Mouse (Mus musculus): ENCODE data around the gene Nlk. TPM values are rescaled to one million over a fixed set of nuclear protein-coding genes. Genes with fewer than 3 reads are reported as not detected.

Gene Nlk
- polyA plus RNA-seq, 1 experiment from 2014 or later: 14.9 TPM

DNA sequence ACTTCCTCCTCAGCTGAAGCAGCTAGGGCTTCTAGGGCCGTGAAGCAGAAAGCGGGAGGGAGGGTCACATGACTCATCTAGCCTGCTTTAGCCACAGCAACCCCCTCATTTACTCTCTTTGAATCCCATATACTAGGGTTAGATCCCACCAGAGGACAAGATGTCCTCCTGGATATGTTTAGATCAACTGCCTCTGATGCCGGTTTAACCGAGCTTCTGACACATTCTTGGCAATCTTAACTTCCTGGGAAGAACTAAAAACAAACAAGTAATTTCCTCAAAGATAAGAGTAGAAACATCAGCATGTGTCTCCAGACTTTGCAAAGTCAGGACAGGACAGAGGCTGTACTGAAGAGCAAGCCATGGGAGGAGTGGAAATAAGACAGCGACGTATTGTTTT is 130.4 kb downstream of the Nlk start:
- H3K4me2 ChIP-seq (ENCODE audit: low read length): no peak overlapping the region
- peak overlapping the region; percentile 36 to 62 for H3K27ac ChIP-seq (replicated peaks in 1 of 2; ENCODE audit: control insufficient read depth in 1 of 2, insufficient read depth in 1 of 2, low read depth in 2 of 2, low read length in 2 of 2)
- no peak overlapping the region for H3K4me3 ChIP-seq (ENCODE audit: control insufficient read depth in 1 of 2, insufficient read depth in 1 of 2, low read depth in 1 of 2, low read length in 2 of 2)
- H3K4me1 ChIP-seq (ENCODE audit: control insufficient read depth in 2 of 2, insufficient read depth in 2 of 2, low read length in 2 of 2): no peaks in the 10 kb centered on the region; a peak in 3 of 4 replicates
- no peaks in the 10 kb centered on the region for H3K9me3 ChIP-seq (ENCODE audit: control insufficient read depth, low read length)
- no peaks in the 10 kb centered on the region for H3K27me3 ChIP-seq (ENCODE audit: control insufficient read depth, insufficient read depth, low read length)
- no peak overlapping the region for H3K9ac ChIP-seq (ENCODE audit: low read length)
- ATAC-seq (ENCODE audit: insufficient number of reproducible peaks, insufficient read depth, low FRiP score, low read depth): peak; percentile 31; the same call in 1 of the 2 replicates
- peaks cover 38% of the 10 kb centered on the region for H3K36me3 ChIP-seq (ENCODE audit: control insufficient read depth, insufficient read depth, low read length)
- 24% methylated on average over 6 of the region's 6 CpGs for WGBS

GRCm38 (mm10) chr11:78560447-78560846 is 136.7 kb downstream of the Nlk start:
- Histone ChIP-seq H3K4me3 (ENCODE audit: control insufficient read depth in 1 of 2, insufficient read depth in 1 of 2, low read depth in 1 of 2, low read length in 2 of 2) (no peak overlapping the region), H3K4me2 (ENCODE audit: low read length) (no peak overlapping the region), H3K4me1 (ENCODE audit: control insufficient read depth in 2 of 2, insufficient read depth in 2 of 2, low read length in 2 of 2) (peaks cover 4 to 9% of the 10 kb centered on the region in 2 experiments; a peak in 3 of 4 replicates), H3K27ac (replicated peaks in 1 of 2; ENCODE audit: control insufficient read depth in 1 of 2, insufficient read depth in 1 of 2, low read depth in 2 of 2, low read length in 2 of 2) (no peak overlapping the region), H3K9ac (ENCODE audit: low read length) (no peak overlapping the region), H3K9me3 (ENCODE audit: control insufficient read depth, low read length) (no peaks in the 10 kb centered on the region), H3K27me3 (ENCODE audit: control insufficient read depth, insufficient read depth, low read length) (no peaks in the 10 kb centered on the region), H3K36me3 (ENCODE audit: control insufficient read depth, insufficient read depth, low read length) (peaks cover 2% of the 10 kb centered on the region)
- no peak for ATAC-seq (ENCODE audit: insufficient number of reproducible peaks, insufficient read depth, low FRiP score, low read depth)
- WGBS: 12% methylated on average over 4 of the region's 4 CpGs

GRCm38 (mm10) chr11:78557241-78557640 is 139.9 kb downstream of the Nlk start:
- no peak overlapping the region for H3K4me3 ChIP-seq (ENCODE audit: control insufficient read depth in 1 of 2, insufficient read depth in 1 of 2, low read depth in 1 of 2, low read length in 2 of 2)
- H3K36me3 ChIP-seq (ENCODE audit: control insufficient read depth, insufficient read depth, low read length): no peaks in the 10 kb centered on the region
- peaks cover 6 to 12% of the 10 kb centered on the region in 2 experiments; a peak in 3 of 4 replicates for H3K4me1 ChIP-seq (ENCODE audit: control insufficient read depth in 2 of 2, insufficient read depth in 2 of 2, low read length in 2 of 2)
- ATAC-seq (ENCODE audit: insufficient number of reproducible peaks, insufficient read depth, low FRiP score, low read depth): no peak
- no peak overlapping the region for H3K4me2 ChIP-seq (ENCODE audit: low read length)
- H3K27me3 ChIP-seq (ENCODE audit: control insufficient read depth, insufficient read depth, low read length): no peaks in the 10 kb centered on the region
- H3K9ac ChIP-seq (ENCODE audit: low read length): no peak overlapping the region
- no peak overlapping the region for H3K27ac ChIP-seq (replicated peaks in 1 of 2; ENCODE audit: control insufficient read depth in 1 of 2, insufficient read depth in 1 of 2, low read depth in 2 of 2, low read length in 2 of 2)
- WGBS: 56% methylated on average over 8 of the region's 8 CpGs
- peaks cover 5% of the 10 kb centered on the region; the same call in 1 of the 2 replicates for H3K9me3 ChIP-seq (ENCODE audit: control insufficient read depth, low read length)

- H3K4me2 ChIP-seq (ENCODE audit: low read length): no peak overlapping the region
- peaks cover 7 to 13% of the 10 kb centered on the region in 2 experiments; a peak in 3 of 4 replicates for H3K4me1 ChIP-seq (ENCODE audit: control insufficient read depth in 2 of 2, insufficient read depth in 2 of 2, low read length in 2 of 2)
- WGBS: 78% methylated on average over 4 of the region's 4 CpGs
- H3K9me3 ChIP-seq (ENCODE audit: control insufficient read depth, low read length): peaks cover 5% of the 10 kb centered on the region; the same call in 1 of the 2 replicates
- no peak overlapping the region for H3K9ac ChIP-seq (ENCODE audit: low read length)
- H3K27me3 ChIP-seq (ENCODE audit: control insufficient read depth, insufficient read depth, low read length): no peaks in the 10 kb centered on the region
- H3K36me3 ChIP-seq (ENCODE audit: control insufficient read depth, insufficient read depth, low read length): no peaks in the 10 kb centered on the region
- no peak overlapping the region for H3K4me3 ChIP-seq (ENCODE audit: control insufficient read depth in 1 of 2, insufficient read depth in 1 of 2, low read depth in 1 of 2, low read length in 2 of 2)
- H3K27ac ChIP-seq (replicated peaks in 1 of 2; ENCODE audit: control insufficient read depth in 1 of 2, insufficient read depth in 1 of 2, low read depth in 2 of 2, low read length in 2 of 2): peak overlapping the region; percentile 71 to 84
- no peak for ATAC-seq (ENCODE audit: insufficient number of reproducible peaks, insufficient read depth, low FRiP score, low read depth)
Measured at GRCm38 (mm10) chr11:78556070-78556469, 141.1 kb downstream of the Nlk start.

- peaks cover 8 to 15% of the 10 kb centered on the region in 2 experiments; a peak in 3 of 4 replicates for H3K4me1 ChIP-seq (ENCODE audit: control insufficient read depth in 2 of 2, insufficient read depth in 2 of 2, low read length in 2 of 2)
- H3K4me2 ChIP-seq (ENCODE audit: low read length): no peak overlapping the region
- no peak overlapping the region for H3K9ac ChIP-seq (ENCODE audit: low read length)
- no peak overlapping the region for H3K4me3 ChIP-seq (ENCODE audit: control insufficient read depth in 1 of 2, insufficient read depth in 1 of 2, low read depth in 1 of 2, low read length in 2 of 2)
- H3K27ac ChIP-seq (replicated peaks in 1 of 2; ENCODE audit: control insufficient read depth in 1 of 2, insufficient read depth in 1 of 2, low read depth in 2 of 2, low read length in 2 of 2): peak overlapping the region; percentile 71 to 84
- no peaks in the 10 kb centered on the region for H3K27me3 ChIP-seq (ENCODE audit: control insufficient read depth, insufficient read depth, low read length)
- no peak for ATAC-seq (ENCODE audit: insufficient number of reproducible peaks, insufficient read depth, low FRiP score, low read depth)
- no peaks in the 10 kb centered on the region for H3K36me3 ChIP-seq (ENCODE audit: control insufficient read depth, insufficient read depth, low read length)
- 39% methylated on average over 3 of the region's 3 CpGs for WGBS
- H3K9me3 ChIP-seq (ENCODE audit: control insufficient read depth, low read length): peaks cover 5% of the 10 kb centered on the region; the same call in 1 of the 2 replicates
Measured at GRCm38 (mm10) chr11:78555623-78556022, 141.6 kb downstream of the Nlk start.

GRCm38 (mm10) chr11:78551059-78551398 is 146.1 kb downstream of the Nlk start:
- peaks cover 10 to 23% of the 10 kb centered on the region in 2 experiments for H3K4me1 ChIP-seq (ENCODE audit: control insufficient read depth in 2 of 2, insufficient read depth in 2 of 2, low read length in 2 of 2)
- ATAC-seq (ENCODE audit: insufficient number of reproducible peaks, insufficient read depth, low FRiP score, low read depth): 0 out of 2 replicates have a peak, but pooled peaks have one; percentile 5
- no peaks in the 10 kb centered on the region for H3K27me3 ChIP-seq (ENCODE audit: control insufficient read depth, insufficient read depth, low read length)
- H3K4me2 ChIP-seq (ENCODE audit: low read length): peak overlapping the region; percentile 88
- H3K9ac ChIP-seq (ENCODE audit: low read length): peak overlapping the region; percentile 80
- H3K4me3 ChIP-seq (ENCODE audit: control insufficient read depth in 1 of 2, insufficient read depth in 1 of 2, low read depth in 1 of 2, low read length in 2 of 2): peak overlapping the region; percentile 48 to 67
- peaks cover 5% of the 10 kb centered on the region; the same call in 1 of the 2 replicates for H3K9me3 ChIP-seq (ENCODE audit: control insufficient read depth, low read length)
- H3K27ac ChIP-seq (replicated peaks in 1 of 2; ENCODE audit: control insufficient read depth in 1 of 2, insufficient read depth in 1 of 2, low read depth in 2 of 2, low read length in 2 of 2): peak overlapping the region; percentile 61 to 65
- 32% methylated on average over 6 of the region's 6 CpGs for WGBS
- H3K36me3 ChIP-seq (ENCODE audit: control insufficient read depth, insufficient read depth, low read length): no peaks in the 10 kb centered on the region

DNA sequence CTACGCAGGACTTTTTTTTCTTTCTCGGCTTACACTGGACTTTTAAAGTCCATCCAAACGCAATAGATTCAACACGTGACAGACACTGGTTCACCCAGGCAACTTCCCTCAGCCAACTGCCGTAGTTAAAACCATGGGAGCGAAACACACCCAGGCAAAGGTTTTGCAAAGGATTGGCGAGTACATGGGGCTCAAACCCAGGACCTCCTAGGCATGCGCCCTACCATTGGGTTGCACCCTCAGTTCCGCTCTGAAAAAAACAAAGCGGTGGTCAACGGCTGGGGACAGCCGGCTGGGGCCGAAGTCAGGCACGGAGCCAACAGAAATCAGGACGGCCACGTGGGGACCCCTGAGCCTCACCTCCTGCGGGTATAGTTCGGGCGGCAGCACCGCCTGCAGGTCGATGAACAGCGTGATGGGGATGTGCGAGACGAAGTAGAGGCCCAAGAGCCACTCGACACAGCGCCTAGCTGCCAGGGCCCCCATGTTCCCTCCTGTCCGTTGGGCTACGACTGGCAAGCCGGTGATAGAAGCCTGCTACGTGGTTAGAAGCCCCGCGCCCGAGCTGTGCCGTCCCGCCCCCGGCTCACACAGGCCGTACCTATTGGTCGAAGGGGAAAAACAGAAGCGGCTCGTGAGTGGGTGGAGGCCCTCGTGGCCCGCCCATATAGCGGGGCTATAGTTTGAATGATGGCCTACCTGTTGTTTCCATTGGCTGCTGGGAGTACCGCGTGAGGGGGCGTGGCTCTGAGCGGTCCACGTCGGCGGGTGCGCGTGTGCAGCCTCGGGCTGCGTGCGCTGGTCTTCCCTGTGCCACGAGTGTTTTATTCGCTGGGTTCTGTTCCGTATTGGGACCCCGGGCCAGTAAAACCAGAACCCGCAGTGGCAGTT is 146.8 kb downstream of the Nlk start, which contains the start of gene Tmem97:
Tmem97 (minus strand) TSS at position 610 of the 891 bp plus-strand sequence.
- H3K36me3 ChIP-seq (ENCODE audit: control insufficient read depth, insufficient read depth, low read length): peaks cover 4% of the 10 kb centered on the region
- H3K4me3 ChIP-seq (ENCODE audit: control insufficient read depth in 1 of 2, insufficient read depth in 1 of 2, low read depth in 1 of 2, low read length in 2 of 2): peak within 1 kb of the TSS; percentile 67 to 93
- peak within 1 kb of the TSS; percentile 88 for H3K4me2 ChIP-seq (ENCODE audit: low read length)
- no peaks in the 10 kb centered on the region for H3K27me3 ChIP-seq (ENCODE audit: control insufficient read depth, insufficient read depth, low read length)
- ATAC-seq (ENCODE audit: insufficient number of reproducible peaks, insufficient read depth, low FRiP score, low read depth): peak; percentile 99
- peak within 1 kb of the TSS; percentile 80 for H3K9ac ChIP-seq (ENCODE audit: low read length)
- H3K27ac ChIP-seq (replicated peaks in 1 of 2; ENCODE audit: control insufficient read depth in 1 of 2, insufficient read depth in 1 of 2, low read depth in 2 of 2, low read length in 2 of 2): peak within 1 kb of the TSS; percentile 69 to 81
- WGBS: under 1% methylated on average over 60 of the region's 60 CpGs
- H3K9me3 ChIP-seq (ENCODE audit: control insufficient read depth, low read length): peaks cover 5% of the 10 kb centered on the region; the same call in 1 of the 2 replicates
- H3K4me1 ChIP-seq (ENCODE audit: control insufficient read depth in 2 of 2, insufficient read depth in 2 of 2, low read length in 2 of 2): peaks cover 5 to 17% of the 10 kb centered on the region in 2 experiments

All from heart, embryonic 14.5 days (tissue).